Mouse (Mus musculus) testis, adult 2 months (tissue): ENCODE measurements around the gene Gm5431. TPM values are rescaled to one million over a fixed set of nuclear protein-coding genes. Genes with fewer than 3 reads are reported as not detected.

Source experiments
- H3K27ac ChIP-seq: fragments of 200-500 bp; 2 replicates; pipeline ENCODE4 v1.5.1; 2012; ENCODE audit warnings: low read depth, low read length; ENCODE audit not compliant: control insufficient read depth, insufficient read depth
- H3K27me3 ChIP-seq: fragments of 200-500 bp; 2 replicates; pipeline ENCODE4 v1.6.1; 2012; ENCODE audit warnings: mild to moderate bottlenecking, low read length, moderate library complexity; ENCODE audit not compliant: control insufficient read depth, insufficient read depth
- H3K36me3 ChIP-seq: fragments of 200-500 bp; 2 replicates; pipeline ENCODE4 v1.6.1; 2012; ENCODE audit warnings: mild to moderate bottlenecking, low read length; ENCODE audit not compliant: control insufficient read depth, insufficient read depth
- H3K4me1 ChIP-seq: fragments of 200-500 bp; 2 replicates; pipeline ENCODE4 v1.6.1; 2012; ENCODE audit warnings: low read length; ENCODE audit not compliant: control insufficient read depth, insufficient read depth
- H3K4me3 ChIP-seq: fragments of 200-500 bp; 2 replicates; pipeline ENCODE4 v1.5.1; 2012; ENCODE audit warnings: low read depth, mild to moderate bottlenecking, low read length, moderate library complexity, mixed read lengths; ENCODE audit not compliant: control insufficient read depth
- CTCF ChIP-seq: fragments of 200-500 bp; IDR thresholded peaks from 2 replicates; pipeline ENCODE4 v1.5.1; 2012; ENCODE audit warnings: low read depth, mild to moderate bottlenecking, inconsistent platforms, low read length, moderate library complexity; ENCODE audit not compliant: control insufficient read depth, insufficient read depth, insufficient replicate concordance
- POLR2A ChIP-seq: fragments of 200-500 bp; IDR thresholded peaks from 2 replicates; pipeline ENCODE4 v1.6.1; 2012; ENCODE audit warnings: low read depth, mild to moderate bottlenecking, inconsistent platforms, low read length, moderate library complexity; ENCODE audit not compliant: control insufficient read depth
- polyA plus RNA-seq: library from polyadenylated mRNA; depleted of rRNA; stranded (reverse); fragments of >200 nt; gene quantifications from 2 replicates; pipeline ENCODE4 v1.2.3, GENCODE M21; 2012

Gm5431 gene
- polyA plus RNA-seq, 1 experiment, result 0.05 TPM

DNA sequence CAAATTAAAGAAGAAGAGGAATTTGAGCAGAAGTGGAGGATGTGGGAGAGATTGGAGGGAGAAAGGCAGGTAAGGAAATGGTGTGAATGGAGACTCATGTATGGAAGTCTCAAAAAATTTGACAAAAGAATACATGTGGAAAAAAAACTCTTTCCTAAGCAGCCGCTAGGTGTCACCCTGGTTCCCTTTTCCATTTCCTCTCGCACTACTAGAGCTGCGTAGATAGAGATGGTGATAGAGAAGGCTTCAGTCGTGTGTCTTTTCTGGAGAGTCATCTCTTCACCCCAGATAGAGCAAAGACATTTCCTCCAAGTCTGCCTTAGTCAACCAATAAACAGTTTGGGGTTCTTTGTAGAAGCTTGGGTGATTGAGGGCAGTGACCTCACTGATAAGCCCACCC, 27.5 kb downstream of the Gm5431 start:
- no peak for TF ChIP-seq CTCF
- no peak for TF ChIP-seq POLR2A
- no peak overlapping the region for H3K27ac ChIP-seq

GRCm38 (mm10) chr11:48873591-48874290, 28.3 kb downstream of the Gm5431 start:
- no peaks in the 10 kb centered on the region for H3K27me3 ChIP-seq
- no peak overlapping the region for H3K27ac ChIP-seq
- TF ChIP-seq CTCF (no peak), POLR2A (no peak)
- H3K36me3 ChIP-seq, result no peaks in the 10 kb centered on the region
- H3K4me3 ChIP-seq, result no peak overlapping the region
- H3K4me1 ChIP-seq, result peaks cover 13% of the 10 kb centered on the region

More for the DNA sequence above, 27.5 kb downstream of the Gm5431 start:
- Histone ChIP-seq H3K36me3 (no peaks in the 10 kb centered on the region), H3K4me1 (peaks cover 13% of the 10 kb centered on the region), H3K27me3 (no peaks in the 10 kb centered on the region), H3K4me3 (0 out of 2 replicates have a peak overlapping the region, but pooled peaks have one; percentile 4)

GRCm38 (mm10) chr11:48872695-48873300, 29.2 kb downstream of the Gm5431 start:
- Histone ChIP-seq H3K4me1 (peaks cover 13% of the 10 kb centered on the region), H3K27me3 (no peaks in the 10 kb centered on the region), H3K27ac (peak overlapping the region; percentile 62), H3K36me3 (no peaks in the 10 kb centered on the region), H3K4me3 (no peak overlapping the region)
- TF ChIP-seq CTCF, result no peak
- TF ChIP-seq POLR2A, result no peak

DNA sequence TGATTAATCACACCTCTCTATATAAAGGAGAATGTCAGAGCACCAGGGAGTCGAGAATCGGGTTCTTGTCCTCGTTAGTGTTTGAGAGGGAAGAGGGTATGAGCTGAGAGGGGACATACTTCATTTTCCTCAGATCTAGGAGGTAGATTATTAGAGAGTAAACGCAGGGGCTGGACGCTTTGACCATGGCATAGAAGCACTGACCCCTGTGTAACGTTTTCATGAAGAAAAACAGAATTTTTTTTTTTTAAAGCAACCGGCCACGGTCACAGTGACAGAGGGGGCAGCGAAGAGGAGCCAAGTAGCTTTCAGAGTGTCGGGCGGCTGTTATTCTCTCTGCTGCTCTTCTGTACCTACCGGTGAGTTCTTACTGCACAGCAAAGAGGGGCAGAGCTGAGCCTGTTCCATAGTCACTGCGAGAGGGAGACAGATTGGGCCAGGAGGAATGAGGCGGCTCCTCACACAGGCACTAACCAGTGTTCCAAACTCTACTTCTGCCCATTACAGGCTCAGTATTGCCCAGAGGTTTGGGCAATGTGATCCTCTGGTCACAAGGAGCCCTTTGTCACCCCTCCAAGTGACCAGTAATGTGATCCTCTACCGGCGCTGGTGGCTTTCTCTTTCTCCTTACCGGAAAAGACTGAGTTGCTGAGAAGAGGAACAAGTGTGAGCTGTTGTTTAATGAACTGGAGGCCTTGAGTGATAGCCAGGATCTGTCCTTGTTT, 30.0 kb downstream of the Gm5431 start:
- Histone ChIP-seq H3K4me1 (peaks cover 13% of the 10 kb centered on the region), H3K27me3 (no peaks in the 10 kb centered on the region), H3K4me3 (peak overlapping the region; percentile 71), H3K27ac (peak overlapping the region; percentile 81), H3K36me3 (no peaks in the 10 kb centered on the region)
- no peak for TF ChIP-seq POLR2A

DNA sequence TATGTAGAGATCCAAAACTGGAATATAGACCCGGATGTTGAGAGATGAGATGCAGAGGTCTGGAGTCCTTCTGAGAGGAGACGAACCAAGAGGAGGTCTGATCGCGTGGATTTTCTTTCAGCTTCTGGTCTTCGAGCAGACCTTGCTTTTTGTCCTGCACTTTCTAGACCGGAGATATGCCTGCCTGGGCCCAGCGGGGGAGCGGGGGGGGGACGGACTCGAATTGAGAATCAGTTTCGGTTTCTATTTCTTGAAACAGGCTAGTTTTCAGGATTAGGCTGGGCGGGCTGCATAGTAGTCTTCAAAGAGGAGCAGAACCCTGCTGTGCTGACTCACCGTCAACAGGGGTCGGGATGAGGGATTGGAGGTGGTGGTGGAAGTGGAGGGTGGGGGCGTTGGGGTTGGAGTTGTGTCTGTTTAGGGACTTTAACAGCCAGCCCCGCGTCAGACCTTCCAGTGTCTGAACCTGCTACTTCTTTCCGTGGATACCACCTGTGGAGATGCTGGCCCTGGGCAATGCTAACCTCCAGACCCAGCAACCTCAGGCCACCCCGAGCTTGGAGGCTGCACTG, 30.7 kb downstream of the Gm5431 start, which contains the start of gene Irgm1:
Irgm1 (minus strand) TSS at position 483 of the 572 bp plus-strand sequence.
- Histone ChIP-seq H3K27ac (peak within 1 kb of the TSS; percentile 81), H3K4me3 (peak within 1 kb of the TSS; percentile 71), H3K4me1 (peaks cover 13% of the 10 kb centered on the region), H3K27me3 (no peaks in the 10 kb centered on the region), H3K36me3 (no peaks in the 10 kb centered on the region)
- 0 out of 2 replicates have a peak, but pooled peaks have one; percentile 25 for TF ChIP-seq POLR2A
- TF ChIP-seq CTCF, result no peak

DNA sequence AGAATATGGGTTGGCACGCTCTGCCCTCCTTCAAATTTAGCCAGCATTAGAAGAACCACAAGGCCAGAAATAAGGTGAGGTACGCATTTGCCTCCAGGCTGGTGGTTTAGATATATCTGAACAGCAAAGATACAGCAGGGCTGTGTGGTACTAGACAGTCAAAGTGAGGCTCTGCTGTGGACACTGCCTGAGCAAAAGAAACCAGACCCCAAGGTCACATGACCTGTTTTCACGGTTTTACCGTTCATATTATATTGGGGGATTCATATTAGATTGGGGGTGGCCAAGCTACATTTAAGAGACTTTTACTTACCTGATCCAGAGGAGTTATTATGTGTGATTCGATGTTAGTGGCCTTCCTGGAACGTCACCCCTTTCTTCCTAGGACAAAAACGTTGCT, 31.2 kb downstream of the Gm5431 start:
- TF ChIP-seq POLR2A (no peak), CTCF (no peak)
- Histone ChIP-seq H3K4me1 (peaks cover 13% of the 10 kb centered on the region), H3K27me3 (no peaks in the 10 kb centered on the region), H3K36me3 (no peaks in the 10 kb centered on the region), H3K27ac (peak overlapping the region; percentile 81), H3K4me3 (peak overlapping the region; percentile 71)

DNA sequence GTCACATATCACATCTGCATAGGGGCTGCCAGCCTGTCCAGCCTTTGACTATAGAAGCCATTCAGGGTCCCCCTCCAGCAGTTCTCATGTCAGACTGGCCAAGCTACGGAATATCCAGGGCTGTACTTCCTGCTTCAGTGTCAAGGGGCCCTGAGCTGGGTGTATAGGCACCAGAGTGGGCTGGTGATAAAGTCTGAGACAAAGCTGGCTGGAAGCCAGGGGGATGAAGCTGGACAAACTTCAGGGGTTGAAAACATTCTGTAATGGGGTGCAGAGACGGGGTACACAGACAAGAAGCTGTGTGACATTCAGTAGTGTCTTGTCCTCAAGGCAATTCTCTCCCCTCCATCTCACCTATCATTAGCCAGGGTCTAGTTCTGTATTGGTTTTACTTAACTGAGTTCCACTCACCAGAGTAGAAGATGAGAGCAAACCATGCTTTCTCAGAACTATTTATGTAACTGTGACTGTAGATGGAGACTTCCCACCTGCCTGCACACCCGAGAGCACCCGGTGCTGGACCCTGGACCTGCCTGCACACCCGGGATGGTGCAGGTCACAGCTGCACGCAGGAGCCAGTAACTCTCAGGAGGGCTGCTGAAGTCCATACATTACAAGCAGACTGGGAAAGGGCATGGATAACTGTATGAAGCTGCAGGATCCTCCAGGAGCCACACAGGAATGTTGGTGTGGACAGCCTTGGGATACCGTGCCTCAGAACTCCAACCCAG, 32.5 kb downstream of the Gm5431 start:
- H3K27ac ChIP-seq, result no peak overlapping the region
- H3K4me1 ChIP-seq, result peaks cover 13% of the 10 kb centered on the region
- TF ChIP-seq CTCF (no peak), POLR2A (no peak)
- H3K27me3 ChIP-seq, result no peaks in the 10 kb centered on the region
- no peaks in the 10 kb centered on the region for H3K36me3 ChIP-seq
- no peak overlapping the region for H3K4me3 ChIP-seq
